In the genomic region with DNA sequence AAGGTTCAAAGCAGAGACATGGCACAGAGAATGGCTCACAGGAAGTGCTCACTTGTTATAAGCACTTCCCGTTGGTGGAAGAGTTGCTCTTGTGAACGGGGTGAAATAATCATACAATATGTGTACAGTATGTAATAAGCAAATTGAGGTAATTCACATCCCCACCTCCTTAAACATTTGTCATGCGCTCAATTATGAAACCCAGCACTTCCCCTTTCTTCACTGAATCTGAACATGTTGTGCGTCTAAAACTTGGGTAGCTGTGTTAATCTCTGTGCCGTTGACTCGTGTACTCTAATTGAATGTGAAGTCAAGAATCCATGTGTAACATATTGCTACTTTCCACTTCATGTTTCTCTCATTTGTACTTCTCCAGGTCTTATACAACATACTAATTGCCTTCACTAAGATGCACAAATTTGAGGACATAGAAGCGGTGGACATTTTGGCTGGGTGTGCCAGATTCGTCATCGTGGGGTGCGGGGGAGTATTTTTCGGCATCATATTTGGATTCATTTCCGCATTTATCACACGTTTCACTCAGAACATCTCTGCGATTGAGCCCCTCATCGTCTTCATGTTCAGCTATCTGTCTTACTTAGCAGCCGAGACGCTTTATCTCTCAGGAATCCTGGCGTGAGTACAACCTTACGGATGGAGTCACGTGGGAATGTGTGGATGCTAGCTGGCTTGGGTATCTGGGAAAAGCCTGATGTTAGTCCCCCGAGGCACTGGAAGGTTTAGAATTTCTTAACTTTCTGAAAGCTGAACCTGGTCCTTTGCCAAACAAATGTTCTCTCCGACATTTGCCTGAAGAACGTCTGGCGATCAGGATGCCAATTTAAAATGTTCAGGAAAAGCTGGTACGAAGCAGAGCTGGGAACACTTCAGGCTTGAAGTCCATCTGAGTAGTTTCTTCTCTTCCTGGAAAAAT, we compare ENCODE assay signal across 9 mouse cellular contexts. TPM values are rescaled to one million over a fixed set of nuclear protein-coding genes. Genes with fewer than 3 reads are reported as not detected.
DNase-seq lines count a peak whose midpoint lies in the region; ATAC-seq and TF ChIP-seq lines count a peak whose summit lies in the region.
"Had no signal": no experiment of that assay in that cellular context is flagged by ENCODE, and none has a peak within 500 bp of the region (broad histone marks: within the 10 kb centered on the region; RNA-seq: fewer than 3 reads in every experiment).

No protein-coding gene starts in this region.

- 78% methylated on average over 25 of the region's 25 CpGs for WGBS in embryonic facial prominence, embryonic 11.5 days
- WGBS in embryonic facial prominence, embryonic 10.5 days, result 88% methylated on average over 25 of the region's 25 CpGs
- WGBS in intestine, postnatal 0 days, result 79% methylated on average over 25 of the region's 25 CpGs

- no peak overlapping the region for H3K4me2 ChIP-seq in embryonic facial prominence, embryonic 11.5 days (ENCODE audit: low read depth, low read length)
- no peak overlapping the region for H3K4me2 ChIP-seq in intestine, postnatal 0 days (replicated peaks; ENCODE audit: low read depth)
- H3K4me2 ChIP-seq: limb, embryonic 15.5 days had no signal

- no peaks in the 10 kb centered on the region for H3K79me2 ChIP-seq in C2C12 (ENCODE audit: control insufficient read depth, insufficient read depth)

- H3K27ac ChIP-seq in embryonic facial prominence, embryonic 11.5 days (replicated peaks; ENCODE audit: low read depth, low read length), result no peak overlapping the region
- no peak overlapping the region for H3K27ac ChIP-seq in embryonic facial prominence, embryonic 10.5 days (replicated peaks)
- H3K27ac ChIP-seq in intestine, postnatal 0 days (ENCODE audit: low read depth, low read length), result no peak overlapping the region
- H3K27ac ChIP-seq: limb, embryonic 15.5 days had no signal

- no peak overlapping the region for H3K9ac ChIP-seq in embryonic facial prominence, embryonic 11.5 days (replicated peaks; ENCODE audit: low read length)
- H3K9ac ChIP-seq in intestine, postnatal 0 days (ENCODE audit: low read depth, low read length), result no peak overlapping the region
- H3K9ac ChIP-seq: limb, embryonic 15.5 days had no signal

- intact Hi-C loops in left cerebral cortex, postnatal 14 days (cut with DNase I), result no loop called here

- no peaks in the 10 kb centered on the region for H3K4me1 ChIP-seq in embryonic facial prominence, embryonic 11.5 days (ENCODE audit: control insufficient read depth, insufficient read depth, low read length)
- no peaks in the 10 kb centered on the region for H3K4me1 ChIP-seq in embryonic facial prominence, embryonic 10.5 days
- H3K4me1 ChIP-seq in intestine, postnatal 0 days (replicated peaks; ENCODE audit: control insufficient read depth, insufficient read depth, low read length), result no peaks in the 10 kb centered on the region
- H3K4me1 ChIP-seq: limb, embryonic 15.5 days had no signal

- H3K36me3 ChIP-seq in embryonic facial prominence, embryonic 11.5 days (replicated peaks; ENCODE audit: control insufficient read depth, insufficient read depth, low read depth, low read length), result no peaks in the 10 kb centered on the region
- H3K36me3 ChIP-seq in embryonic facial prominence, embryonic 10.5 days (replicated peaks), result no peaks in the 10 kb centered on the region
- no peaks in the 10 kb centered on the region for H3K36me3 ChIP-seq in C2C12 (ENCODE audit: control insufficient read depth, insufficient read depth)
- H3K36me3 ChIP-seq in intestine, postnatal 0 days (ENCODE audit: control insufficient read depth, insufficient read depth), result no peaks in the 10 kb centered on the region
- H3K36me3 ChIP-seq: limb, embryonic 15.5 days had no signal

- no peak for TF ChIP-seq CTCF in C2C12 (IDR thresholded peaks at IDR 0.05; ENCODE audit: control insufficient read depth, insufficient read depth, insufficient read length)
- no peak for TF ChIP-seq CTCF in intestine, postnatal 0 days (IDR thresholded peaks at IDR 0.05; ENCODE audit: low read depth)

- H3K4me3 ChIP-seq in embryonic facial prominence, embryonic 11.5 days (ENCODE audit: low read depth, low read length), result no peak overlapping the region
- H3K4me3 ChIP-seq in embryonic facial prominence, embryonic 10.5 days, result no peak overlapping the region
- no peak overlapping the region for H3K4me3 ChIP-seq in C2C12 (ENCODE audit: insufficient read depth, poor library complexity, severe bottlenecking)
- H3K4me3 ChIP-seq in intestine, postnatal 0 days (ENCODE audit: low read depth, low read length), result no peak overlapping the region
- H3K4me3 ChIP-seq: limb, embryonic 15.5 days had no signal

- no peaks in the 10 kb centered on the region for H3K79me3 ChIP-seq in C2C12 (ENCODE audit: low read depth)

- peak; percentile 31 for DNase-seq in embryonic facial prominence, embryonic 11.5 days (ENCODE audit: low spot score)
- no peak for DNase-seq in embryonic facial prominence, embryonic 10.5 days (ENCODE audit: low spot score)
- peak; percentile 67 to 84 for DNase-seq in left cerebral cortex, postnatal 14 days (ENCODE audit: low spot score in 2 of 2)
- DNase-seq in embryo, embryonic 10 days (ENCODE audit: low spot score), result no peak
- no peak for DNase-seq in adrenal gland, adult 2 months

- ATAC-seq in embryonic facial prominence, embryonic 11.5 days (replicated peaks; ENCODE audit: insufficient number of reproducible peaks, low FRiP score, low TSS enrichment, low read depth), result no peak
- ATAC-seq in granulocyte monocyte progenitor cell, adult 5-6 weeks (replicated peaks; ENCODE audit: poor library complexity, severe bottlenecking), result peak; percentile 91
- ATAC-seq in intestine, postnatal 0 days, result no peak

- H3ac ChIP-seq in C2C12 (ENCODE audit: control insufficient read depth, insufficient read length, low read depth), result no peak overlapping the region

- H3K27me3 ChIP-seq in embryonic facial prominence, embryonic 11.5 days (ENCODE audit: control insufficient read depth, insufficient read depth, low read length), result no peaks in the 10 kb centered on the region
- H3K27me3 ChIP-seq in embryonic facial prominence, embryonic 10.5 days (replicated peaks; ENCODE audit: low read depth, poor library complexity, severe bottlenecking), result no peaks in the 10 kb centered on the region
- no peaks in the 10 kb centered on the region for H3K27me3 ChIP-seq in C2C12 (ENCODE audit: control insufficient read depth, insufficient read depth, insufficient read length)
- no peaks in the 10 kb centered on the region for H3K27me3 ChIP-seq in intestine, postnatal 0 days (replicated peaks; ENCODE audit: control insufficient read depth, insufficient read depth, low read length)
- H3K27me3 ChIP-seq: limb, embryonic 15.5 days had no signal

- H3K9me3 ChIP-seq in embryonic facial prominence, embryonic 11.5 days (replicated peaks; ENCODE audit: control insufficient read depth, low read length), result no peaks in the 10 kb centered on the region
- no peaks in the 10 kb centered on the region for H3K9me3 ChIP-seq in embryonic facial prominence, embryonic 10.5 days
- H3K9me3 ChIP-seq in intestine, postnatal 0 days (ENCODE audit: control insufficient read depth), result no peaks in the 10 kb centered on the region
- H3K9me3 ChIP-seq: limb, embryonic 15.5 days had no signal

TF ChIP-seq in C2C12, 6 proteins besides CTCF, POLR2A, EP300 and RAD21:
- TF ChIP-seq USF1 (IDR thresholded peaks at IDR 0.05; ENCODE audit: low read depth) (peak; percentile 81), FOSL1 (IDR thresholded peaks at IDR 0.05; ENCODE audit: insufficient read depth, low read length, poor library complexity, severe bottlenecking) (no peak)
TF ChIP-seq in C2C12: peak in this region for 1.

RNA-seq across cellular contexts. Expression of a gene that starts 20.8 kb away (rescaled TPM):
- not detected in 2 replicates for polyA plus RNA-seq in embryonic facial prominence, embryonic 11.5 days (2014; fragmentation: Nextera tagmentation; extraction: Ambion mirVana)
- polyA plus RNA-seq in embryonic facial prominence, embryonic 10.5 days (2016; fragmentation: Nextera tagmentation; extraction: Ambion mirVana), result not detected in 2 replicates
- 0.07 TPM for polyA plus RNA-seq in C2C12 (2012; fragmentation: generic; extraction: Trizol)
- total RNA-seq in granulocyte monocyte progenitor cell, adult 5-6 weeks (2014; fragmentation: Nextera tagmentation), result not detected in 2 replicates
- not detected in 2 replicates for total RNA-seq in granulocyte monocyte progenitor cell, adult 5-6 weeks (2017)
- total RNA-seq in left cerebral cortex, postnatal 14 days (2021), result 1 to 10 TPM in 1 of 2 experiments, under 1 TPM in 1; 0.99 to 1.2 TPM
- polyA plus RNA-seq in intestine, postnatal 0 days (2015; fragmentation: Nextera tagmentation; extraction: Ambion mirVana), result 0.20 and 0.38 TPM in 2 replicates
- total RNA-seq in adrenal gland, adult 2 months (2021), result not detected
- polyA plus RNA-seq in adrenal gland, adult 2 months (2012; rRNA removed), result not detected in 2 replicates
- polyA plus RNA-seq: limb, embryonic 15.5 days had no signal

Comparison
In these comparisons a context has a peak if more than half of its experiments do, and no peak if none do; other contexts are left out.
1. DNase-seq: peak in embryonic facial prominence, embryonic 11.5 days (single experiment) and left cerebral cortex, postnatal 14 days (2 of 2); none in embryonic facial prominence, embryonic 10.5 days (single experiment), embryo, embryonic 10 days (single experiment) and adrenal gland, adult 2 months (single experiment).